Mouse (Mus musculus) granulocyte monocyte progenitor cell, adult 5-6 weeks (primary cell): ENCODE measurements around the gene Cmbl. TPM values are rescaled to one million over a fixed set of nuclear protein-coding genes. Genes with fewer than 3 reads are reported as not detected.
"Not testable (repeated sequence)": the region's sequence is repeated elsewhere in the genome, so short reads cannot be mapped to it uniquely, and the experiment has no call there.

Source experiments
- ATAC-seq: replicated peaks from 2 replicates; pipeline ENCODE4 v1.8.0; 2016; ENCODE audit warnings: mild to moderate bottlenecking, moderate TSS enrichment, inconsistent platforms; ENCODE audit not compliant: poor library complexity, severe bottlenecking
- total RNA-seq, 2 experiments: library from RNA; stranded (forward) in 1 of 2; stranded (reverse) in 1 of 2; fragments of 200-712, 200-1000 nt in 1 of 2; fragments of >200 nt in 1 of 2; fragmentation: Nextera tagmentation in 1 of 2; gene quantifications; 2 replicates each; pipeline ENCODE4 v1.2.3; 2014 to 2017

The Cmbl gene
- total RNA-seq, 2 experiments from 2014 or later, result not detected

GRCm38 (mm10) chr15:31573287-31573686 is 8.1 kb downstream of the Cmbl start:
- ATAC-seq, result no peak

GRCm38 (mm10) chr15:31573692-31574091 is 8.5 kb downstream of the Cmbl start:
- no peak for ATAC-seq

- no peak for ATAC-seq
Measured at GRCm38 (mm10) chr15:31576076-31576475, 10.9 kb downstream of the Cmbl start.

GRCm38 (mm10) chr15:31581086-31581485 is 15.9 kb downstream of the Cmbl start:
- not testable (repeated sequence) for ATAC-seq

- ATAC-seq, result 0 out of 2 replicates have a peak, but pooled peaks have one; percentile 21
Measured at GRCm38 (mm10) chr15:31583304-31584085, 18.3 kb downstream of the Cmbl start.

GRCm38 (mm10) chr15:31585238-31585637 is 20.0 kb downstream of the Cmbl start:
- ATAC-seq, result peak; percentile 37

- no peak for ATAC-seq
Measured at GRCm38 (mm10) chr15:31586088-31586487, 20.9 kb downstream of the Cmbl start.

GRCm38 (mm10) chr15:31586519-31586918 is 21.3 kb downstream of the Cmbl start:
- peak; percentile 73 for ATAC-seq

- ATAC-seq, result no peak
Measured at GRCm38 (mm10) chr15:31587789-31588188, 22.6 kb downstream of the Cmbl start.

GRCm38 (mm10) chr15:31588989-31589640 is 23.9 kb downstream of the Cmbl start:
- no peak for ATAC-seq

GRCm38 (mm10) chr15:31590176-31590575 is 25.0 kb downstream of the Cmbl start:
- ATAC-seq, result no peak

GRCm38 (mm10) chr15:31592531-31592930 is 27.3 kb downstream of the Cmbl start:
- ATAC-seq, result no peak

GRCm38 (mm10) chr15:31594260-31594659 is 29.1 kb downstream of the Cmbl start:
- ATAC-seq, result no peak

GRCm38 (mm10) chr15:31595651-31596050 is 30.5 kb downstream of the Cmbl start:
- no peak for ATAC-seq

GRCm38 (mm10) chr15:31599834-31600233 is 34.6 kb downstream of the Cmbl start:
- no peak for ATAC-seq

GRCm38 (mm10) chr15:31601279-31601645 is 36.1 kb downstream of the Cmbl start:
- ATAC-seq, result peak; percentile 39

GRCm38 (mm10) chr15:31601646-31602374 is 36.6 kb downstream of the Cmbl start, which contains the start of the genes Cct5 and Fam173b:
TSS of gene Cct5 (minus strand) at chr15:31601804.
TSS of gene Fam173b (plus strand) at chr15:31601852.
- ATAC-seq, result peak; percentile 80

- ATAC-seq, result peak; percentile 23; the same call in 1 of the 2 replicates
Measured at GRCm38 (mm10) chr15:31602426-31602825, 37.2 kb downstream of the Cmbl start.

GRCm38 (mm10) chr15:31603113-31603512 is 37.9 kb downstream of the Cmbl start:
- no peak for ATAC-seq

GRCm38 (mm10) chr15:31606821-31607220 is 41.6 kb downstream of the Cmbl start:
- ATAC-seq, result no peak

GRCm38 (mm10) chr15:31611027-31611426 is 45.8 kb downstream of the Cmbl start:
- no peak for ATAC-seq
